Mouse (Mus musculus) hematopoietic stem cell, adult 5-6 weeks (primary cell): ENCODE results near the gene Gm21704. TPM values are rescaled to one million over a fixed set of nuclear protein-coding genes. Genes with fewer than 3 reads are reported as not detected.
"Not testable (repeated sequence)": the region's sequence is repeated elsewhere in the genome, so short reads cannot be mapped to it uniquely, and the experiment has no call there.

Experiments used
- ATAC-seq, 2 experiments: fragments of 125-278 bp in 1 of 2; replicated peaks in 1 of 2; 2 replicates each; pipeline ENCODE4 v1.8.0; 2016 to 2017; ENCODE audit warnings: inconsistent platforms in 2 of 2, mild to moderate bottlenecking in 2 of 2, moderate number of reproducible peaks in 2 of 2, low read depth in 1 of 2, moderate TSS enrichment in 1 of 2; ENCODE audit not compliant: low FRiP score in 2 of 2, poor library complexity in 2 of 2, severe bottlenecking in 2 of 2, insufficient read depth in 1 of 2, low TSS enrichment in 1 of 2
- total RNA-seq: library from RNA; stranded (forward); fragments of 172-1452, 232-1000 nt; gene quantifications from 2 replicates; pipeline ENCODE4 v1.2.3, GENCODE M21; 2017

The Gm21704 gene
- total RNA-seq, result not detected in 2 replicates

DNA sequence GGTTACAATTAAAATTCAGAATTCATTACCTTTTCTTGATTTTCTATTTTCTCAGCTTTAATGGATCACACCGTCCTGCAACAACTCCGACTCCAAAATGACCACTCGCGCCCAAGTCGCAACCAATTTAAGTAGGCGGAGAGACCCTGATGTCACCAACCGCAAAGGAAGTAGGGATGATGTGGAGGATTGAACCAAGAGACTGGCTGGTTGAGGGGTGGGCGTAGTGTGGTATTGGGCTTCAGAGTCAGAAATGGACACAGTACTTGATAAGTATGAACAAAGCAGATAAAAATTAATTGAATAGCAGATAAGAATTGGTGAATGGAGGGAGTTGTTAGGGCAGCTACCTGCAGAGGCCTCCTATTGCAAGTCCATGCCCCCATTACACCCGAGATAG lies at the start of gene Gm21704, which contains the start of gene Gm21708:
Gm21704 (minus strand) TSS at position 101 of the 400 bp plus-strand sequence.
Gm21708 (minus strand) TSS at position 101 of the 400 bp plus-strand sequence.
- ATAC-seq, result not testable (repeated sequence)

DNA sequence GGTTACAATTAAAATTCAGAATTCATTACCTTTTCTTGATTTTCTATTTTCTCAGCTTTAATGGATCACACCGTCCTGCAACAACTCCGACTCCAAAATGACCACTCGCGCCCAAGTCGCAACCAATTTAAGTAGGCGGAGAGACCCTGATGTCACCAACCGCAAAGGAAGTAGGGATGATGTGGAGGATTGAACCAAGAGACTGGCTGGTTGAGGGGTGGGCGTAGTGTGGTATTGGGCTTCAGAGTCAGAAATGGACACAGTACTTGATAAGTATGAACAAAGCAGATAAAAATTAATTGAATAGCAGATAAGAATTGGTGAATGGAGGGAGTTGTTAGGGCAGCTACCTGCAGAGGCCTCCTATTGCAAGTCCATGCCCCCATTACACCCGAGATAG lies 64.7 kb downstream of the Gm21704 start, which contains the start of gene Gm21693:
Gm21693 (minus strand) TSS at position 101 of the 400 bp plus-strand sequence.
- not testable (repeated sequence) for ATAC-seq

DNA sequence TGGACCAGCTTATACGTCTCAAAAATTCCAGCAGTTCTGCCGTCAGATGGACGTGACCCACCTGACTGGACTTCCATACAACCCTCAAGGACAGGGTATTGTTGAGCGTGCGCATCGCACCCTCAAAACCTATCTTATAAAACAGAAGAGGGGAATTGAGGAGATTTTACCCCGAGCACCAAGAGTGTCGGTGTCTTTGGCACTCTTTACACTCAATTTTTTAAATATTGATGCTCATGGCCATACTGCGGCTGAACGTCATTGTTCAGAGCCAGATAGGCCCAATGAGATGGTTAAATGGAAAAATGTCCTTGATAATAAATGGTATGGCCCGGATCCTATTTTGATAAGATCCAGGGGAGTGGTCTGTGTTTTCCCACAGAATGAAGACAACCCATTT lies 69.3 kb downstream of the Gm21704 start:
- not testable (repeated sequence) for ATAC-seq

Other genes starting within 250 kb of the Gm21704 start
- gene Gm21677, start 103.7 kb downstream of the Gm21704 start, total RNA-seq, result not detected in 2 replicates
- gene Gm21693, start 64.8 kb downstream of the Gm21704 start, total RNA-seq, result not detected in 2 replicates
- gene Gm21708, start within 50 bp of the Gm21704 start, total RNA-seq, result not detected in 2 replicates